Mouse (Mus musculus) ZHBTc4 (cell line): Measurements from ENCODE around the gene Rsph9.

ENCODE experiments used
- DNase-seq: peaks from one replicate; pipeline ENCODE4 v3.0.0-alpha.2; 2011; ENCODE audit warnings: low read depth, low spot score

Gene Rsph9

DNA sequence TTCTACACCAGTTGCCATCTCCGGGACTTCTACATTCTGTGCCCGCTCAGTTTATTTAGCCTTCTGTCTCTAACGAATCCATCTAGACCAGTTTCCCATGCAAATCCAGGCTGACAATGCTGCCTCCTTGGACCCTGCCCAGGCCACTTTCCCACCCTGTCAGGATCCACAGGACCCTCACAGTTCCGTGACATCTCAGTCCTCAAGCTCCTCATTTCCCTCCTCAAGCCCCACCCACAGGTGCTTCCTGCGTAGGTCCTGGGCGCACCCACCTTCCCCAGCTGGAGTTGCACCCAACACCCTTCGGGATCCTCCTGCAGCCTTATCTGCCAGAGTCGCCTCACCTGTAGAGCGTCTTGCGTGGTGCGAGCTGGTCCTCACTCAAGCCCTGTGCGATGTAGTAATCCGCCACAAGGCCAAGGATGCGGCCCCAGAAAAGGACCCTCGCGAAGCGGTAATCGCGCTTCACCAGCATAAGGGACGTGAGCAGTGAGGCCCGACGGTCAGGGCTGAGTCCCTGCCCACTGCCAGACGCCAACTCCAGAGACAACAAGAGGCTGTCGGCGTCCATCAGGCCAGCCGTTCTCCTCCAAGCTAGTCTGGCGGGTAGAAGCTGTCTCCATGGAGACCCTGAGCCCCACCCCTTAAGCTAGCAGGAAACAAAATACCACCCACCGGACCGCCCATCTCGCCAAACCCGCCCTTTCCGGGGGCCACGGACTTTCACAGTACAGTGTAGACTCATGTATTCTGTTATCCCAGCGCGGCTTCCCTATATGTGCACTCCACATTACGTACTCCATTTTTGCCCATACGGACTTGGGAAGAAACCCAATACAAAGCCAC lies at the start of gene Rsph9:
TSS of gene Rsph9 (minus strand) at position 639 of the 846 bp plus-strand sequence.
- peak; percentile 87 for DNase-seq

DNA sequence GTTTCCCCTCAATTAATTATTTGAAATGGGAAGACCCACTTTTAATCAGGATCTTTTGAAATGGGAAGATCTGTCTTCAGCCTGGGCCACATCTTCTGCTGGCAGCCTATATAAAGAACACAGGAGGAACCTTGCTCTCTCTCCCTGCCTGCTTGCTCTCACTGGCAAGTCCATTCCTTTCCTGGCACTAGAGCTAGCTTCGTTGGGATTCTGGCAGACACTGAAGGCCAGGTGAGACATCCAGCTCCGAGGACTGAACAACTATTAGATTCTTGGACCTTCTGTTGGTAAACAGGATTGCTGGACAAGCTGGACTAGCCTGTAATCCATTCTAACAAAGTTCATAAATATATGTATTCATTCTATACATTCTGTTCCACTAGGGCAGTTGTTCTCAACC lies 44.8 kb upstream of the Rsph9 start:
- DNase-seq, result no peak

DNA sequence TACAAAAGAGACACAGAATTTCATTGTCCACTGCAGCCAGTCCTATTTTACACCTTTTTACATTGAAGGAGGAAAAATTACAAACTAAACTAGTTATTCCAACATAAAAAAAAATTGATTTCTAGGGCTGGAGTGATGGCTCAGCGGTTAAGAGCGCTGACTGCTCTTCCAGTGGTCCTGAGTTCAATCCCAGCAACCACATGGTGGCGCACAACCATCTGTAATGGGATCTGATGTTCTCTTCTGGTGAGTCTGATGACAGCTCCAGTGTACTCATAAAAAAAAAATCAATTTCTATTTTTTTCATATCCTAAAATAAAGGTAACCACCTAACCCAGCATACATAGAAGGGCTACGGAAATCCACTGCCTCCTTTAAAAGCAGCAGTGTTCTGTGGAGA lies 38.3 kb upstream of the Rsph9 start:
- DNase-seq, result no peak

- DNase-seq, result peak; percentile 59
Measured at GRCm38 (mm10) chr17:46170538-46170937, 26.5 kb upstream of the Rsph9 start.

DNA sequence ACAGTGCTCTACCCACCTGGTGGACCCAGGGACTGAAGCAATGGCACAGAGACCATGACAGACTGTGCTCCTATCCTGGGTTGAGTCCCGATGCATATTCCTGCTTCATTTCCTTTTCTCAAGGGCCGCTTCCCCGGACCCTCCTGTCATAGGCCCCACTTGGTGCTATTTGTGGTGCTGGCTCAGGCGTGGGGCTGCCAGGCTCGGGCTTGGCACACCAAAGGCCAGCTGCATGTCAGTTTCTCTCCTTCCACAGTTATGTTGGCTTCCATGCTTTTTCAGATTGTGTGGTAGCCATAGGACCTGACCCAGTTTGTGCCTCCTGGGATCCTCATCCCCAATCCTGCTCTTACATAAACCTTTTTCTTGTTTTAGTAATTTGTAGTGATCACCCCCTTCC lies 24.8 kb upstream of the Rsph9 start:
- no peak for DNase-seq

- no peak for DNase-seq
Measured at GRCm38 (mm10) chr17:46168318-46168717, 24.3 kb upstream of the Rsph9 start.

DNA sequence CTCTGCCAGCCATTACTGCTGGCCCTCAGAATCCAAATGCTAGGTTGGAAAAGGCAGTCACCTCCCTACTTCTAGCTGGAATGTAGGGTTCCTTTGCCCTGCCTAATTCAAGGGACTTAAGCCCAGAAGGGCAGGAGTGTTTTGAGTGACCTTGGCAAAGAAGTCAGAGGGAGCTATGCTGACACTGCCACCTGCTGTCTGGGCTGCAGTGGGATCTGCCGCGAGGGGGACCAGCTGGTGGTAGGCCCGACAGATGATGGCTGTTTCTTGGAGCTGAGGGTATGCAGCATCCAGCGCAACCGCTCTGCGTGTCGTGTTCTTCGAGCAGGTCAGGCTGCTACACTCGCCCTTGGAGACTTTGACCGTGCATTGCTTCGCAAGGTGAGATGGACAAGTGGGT lies 23.0 kb upstream of the Rsph9 start:
- peak; percentile 43 for DNase-seq

DNA sequence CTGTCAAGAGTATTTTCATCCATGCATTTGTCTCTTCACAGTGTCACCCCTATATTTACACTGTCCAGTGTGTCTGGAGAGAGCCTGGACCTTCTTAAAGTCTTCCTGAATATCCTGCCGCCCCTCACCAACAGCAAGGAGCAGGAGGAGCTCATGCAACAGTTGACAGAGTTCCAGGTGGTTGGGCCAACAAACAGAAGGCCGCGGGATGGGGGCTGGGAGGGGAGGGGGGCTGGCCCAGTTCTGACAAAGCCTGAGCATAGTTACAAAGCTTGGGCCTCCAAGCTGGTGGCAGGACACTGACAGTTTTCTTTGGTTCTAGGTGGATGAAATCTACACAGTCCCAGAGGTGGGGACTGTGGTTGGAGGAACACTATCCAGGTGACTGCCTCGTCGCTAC lies 22.3 kb upstream of the Rsph9 start:
- DNase-seq, result no peak

DNA sequence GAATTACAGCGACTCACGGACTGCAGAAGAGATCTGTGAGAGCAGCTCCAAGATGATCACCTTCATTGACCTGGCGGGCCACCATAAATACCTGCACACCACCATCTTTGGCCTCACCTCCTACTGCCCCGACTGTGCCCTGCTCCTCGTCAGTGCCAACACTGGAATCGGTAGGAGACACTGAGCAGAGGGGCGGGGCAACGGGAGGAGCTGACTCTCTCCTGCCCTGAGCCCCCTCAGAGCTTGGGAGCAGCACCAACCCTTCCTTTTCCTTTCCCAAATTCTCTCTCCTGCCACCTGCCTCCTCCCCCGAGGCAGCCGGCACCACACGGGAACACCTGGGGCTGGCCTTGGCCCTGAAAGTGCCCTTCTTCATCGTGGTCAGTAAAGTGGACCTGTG lies 21.4 kb upstream of the Rsph9 start:
- no peak for DNase-seq

GRCm38 (mm10) chr17:46164791-46165190 lies 20.8 kb upstream of the Rsph9 start:
- DNase-seq, result no peak

- DNase-seq, result no peak
Measured at GRCm38 (mm10) chr17:46164301-46164700, 20.3 kb upstream of the Rsph9 start.

- DNase-seq, result no peak
Measured at GRCm38 (mm10) chr17:46162951-46163421, 19.0 kb upstream of the Rsph9 start.

DNA sequence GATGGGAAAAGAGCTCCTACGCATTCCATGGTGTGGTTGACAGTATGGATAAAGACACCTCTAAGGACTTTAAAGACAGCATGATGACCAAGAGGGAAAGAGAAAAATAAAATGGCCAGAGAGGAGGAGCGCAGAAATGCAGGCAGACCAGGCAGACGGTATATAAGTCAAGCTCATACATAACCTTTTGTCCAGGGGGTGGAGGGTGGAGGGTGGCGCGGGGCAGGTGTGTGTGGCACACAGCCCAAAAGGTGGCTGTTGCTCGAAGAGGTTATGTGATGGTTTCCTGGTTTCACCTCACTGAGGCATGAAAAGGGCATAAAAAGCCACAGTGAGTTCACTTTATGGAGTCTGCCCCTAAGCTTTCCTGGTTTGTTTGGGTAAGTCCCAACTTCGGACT lies 18.5 kb upstream of the Rsph9 start:
- DNase-seq, result no peak

DNA sequence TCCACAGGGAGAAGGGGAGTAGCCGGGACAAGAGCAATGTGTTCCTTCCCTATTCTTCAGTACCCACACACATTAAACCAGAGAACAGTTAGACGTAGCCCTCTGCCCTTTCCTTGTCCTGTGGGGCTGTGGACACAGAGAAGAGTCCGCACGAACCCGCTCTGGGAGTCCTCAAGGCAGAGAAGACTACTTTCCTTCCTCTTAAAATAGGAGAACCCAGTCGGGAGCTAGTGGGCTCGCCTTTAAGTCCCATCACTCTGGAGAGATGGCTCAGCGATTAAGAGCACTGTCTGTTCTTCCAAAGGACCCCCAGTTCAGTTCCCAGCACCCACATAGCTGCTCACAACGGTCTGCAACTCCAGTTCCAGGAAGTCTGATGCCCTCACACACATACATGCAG lies 17.7 kb upstream of the Rsph9 start:
- no peak for DNase-seq

- DNase-seq, result peak; percentile 49
Measured at GRCm38 (mm10) chr17:46161179-46161578, 17.2 kb upstream of the Rsph9 start.

DNA sequence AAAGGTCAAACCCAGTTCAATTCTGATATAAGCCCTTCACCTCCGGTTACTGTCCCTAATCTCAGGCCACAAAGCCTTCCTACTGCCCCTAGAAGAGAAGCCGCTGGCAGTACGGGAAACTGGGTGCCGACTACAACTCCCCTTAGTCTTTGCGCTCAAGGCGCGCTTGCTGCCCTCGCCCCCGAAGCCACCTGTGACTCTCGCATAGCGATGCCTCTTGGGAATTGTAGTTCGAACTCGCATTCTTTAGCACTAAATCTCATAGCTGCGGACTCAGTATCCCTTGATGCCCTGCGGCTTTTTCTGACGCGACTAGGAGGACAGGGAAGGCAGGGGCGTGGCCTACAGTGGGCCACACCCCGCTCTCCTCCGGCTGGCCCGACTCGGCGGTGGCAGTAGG lies 16.7 kb upstream of the Rsph9 start, which contains the start of gene Gtpbp2:
TSS of gene Gtpbp2 (plus strand) at position 347 of the 400 bp plus-strand sequence.
- peak; percentile 99 for DNase-seq

DNA sequence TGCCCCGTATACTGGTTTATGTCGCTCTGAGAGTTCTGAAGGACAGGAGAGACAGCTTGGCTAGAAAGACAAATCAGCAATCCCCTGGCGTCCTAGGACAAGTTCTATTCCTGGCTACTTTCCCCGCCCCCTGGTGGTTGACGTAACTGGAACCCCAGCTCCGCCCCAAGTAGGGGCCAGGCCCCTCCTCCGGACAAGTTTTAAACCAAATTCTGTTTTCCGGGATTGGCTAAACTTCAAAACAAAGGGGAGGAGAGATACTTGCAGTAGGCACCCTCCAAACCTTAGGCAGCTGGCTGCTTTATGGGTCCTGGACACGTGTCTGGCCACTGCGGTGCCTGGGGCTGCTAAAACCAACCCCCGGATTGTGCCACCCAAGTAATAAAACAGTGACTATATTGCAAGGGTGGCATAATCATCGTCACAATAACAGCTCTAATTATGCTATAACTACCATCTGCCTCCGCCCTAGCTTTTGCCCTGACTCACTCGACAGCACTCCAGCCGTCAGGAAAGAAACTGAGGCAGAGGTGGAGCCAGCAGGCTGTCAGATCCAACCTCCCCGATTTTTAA lies 16.2 kb upstream of the Rsph9 start:
- DNase-seq, result peak; percentile 96

DNA sequence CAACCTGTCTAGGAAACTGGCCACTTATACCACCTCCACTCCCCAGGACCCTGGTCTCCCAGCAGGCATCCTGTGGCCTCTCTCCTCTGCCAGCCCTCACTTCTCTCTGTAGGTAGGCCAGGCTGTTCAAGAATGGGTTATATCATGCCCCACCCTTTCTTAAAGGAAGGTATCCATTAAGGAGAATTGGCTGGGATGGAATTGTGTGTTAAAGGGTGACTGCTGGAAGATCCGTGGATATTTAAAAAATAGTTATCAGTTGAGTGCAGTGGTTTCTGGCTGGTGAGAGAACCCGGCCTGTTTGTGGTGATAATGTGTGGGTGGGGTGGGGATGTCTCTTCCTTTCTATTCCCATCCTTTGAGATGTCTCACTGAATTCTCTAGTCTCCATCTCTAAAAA lies 15.2 kb upstream of the Rsph9 start:
- no peak for DNase-seq

DNA sequence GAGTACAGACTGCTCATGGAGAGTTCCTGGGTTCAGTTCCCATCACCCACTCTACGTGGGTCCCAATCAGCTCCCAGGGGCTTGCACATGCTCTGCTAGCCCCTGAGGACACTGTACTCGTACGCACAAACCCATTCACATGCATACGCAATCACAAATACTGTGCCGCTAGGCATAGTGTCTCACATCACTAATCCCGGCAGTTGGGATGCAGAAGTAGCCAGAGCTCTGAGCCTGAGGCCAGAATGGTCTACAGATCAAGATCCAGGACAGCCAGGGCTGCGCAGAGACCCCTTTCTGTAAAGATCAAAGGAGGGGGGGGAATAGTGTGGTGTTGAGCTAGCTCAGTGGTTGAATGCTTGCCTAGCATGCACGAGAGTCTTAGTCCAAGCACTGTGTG lies 13.1 kb upstream of the Rsph9 start:
- no peak for DNase-seq

GRCm38 (mm10) chr17:46156680-46157079 lies 12.7 kb upstream of the Rsph9 start:
- no peak for DNase-seq

DNA sequence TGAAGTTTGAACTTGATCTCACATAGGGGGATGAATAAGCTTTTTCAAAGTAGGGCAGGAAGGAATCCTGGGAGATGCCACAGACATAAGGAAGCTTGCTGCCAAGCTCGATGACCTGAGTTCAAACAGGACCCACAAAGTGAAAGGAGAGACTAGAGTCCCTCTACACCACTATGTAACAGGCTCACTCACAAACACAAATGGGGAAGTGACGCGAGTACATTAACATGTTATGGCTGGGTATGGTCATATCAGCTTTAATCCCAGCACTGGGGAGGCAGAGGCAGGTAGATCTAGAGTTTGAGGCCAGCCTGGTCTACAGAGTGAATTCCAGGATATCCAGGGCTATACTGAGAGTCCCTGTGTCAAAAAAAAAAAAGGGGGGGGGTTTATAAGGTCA lies 10.3 kb upstream of the Rsph9 start:
- DNase-seq, result no peak

DNA sequence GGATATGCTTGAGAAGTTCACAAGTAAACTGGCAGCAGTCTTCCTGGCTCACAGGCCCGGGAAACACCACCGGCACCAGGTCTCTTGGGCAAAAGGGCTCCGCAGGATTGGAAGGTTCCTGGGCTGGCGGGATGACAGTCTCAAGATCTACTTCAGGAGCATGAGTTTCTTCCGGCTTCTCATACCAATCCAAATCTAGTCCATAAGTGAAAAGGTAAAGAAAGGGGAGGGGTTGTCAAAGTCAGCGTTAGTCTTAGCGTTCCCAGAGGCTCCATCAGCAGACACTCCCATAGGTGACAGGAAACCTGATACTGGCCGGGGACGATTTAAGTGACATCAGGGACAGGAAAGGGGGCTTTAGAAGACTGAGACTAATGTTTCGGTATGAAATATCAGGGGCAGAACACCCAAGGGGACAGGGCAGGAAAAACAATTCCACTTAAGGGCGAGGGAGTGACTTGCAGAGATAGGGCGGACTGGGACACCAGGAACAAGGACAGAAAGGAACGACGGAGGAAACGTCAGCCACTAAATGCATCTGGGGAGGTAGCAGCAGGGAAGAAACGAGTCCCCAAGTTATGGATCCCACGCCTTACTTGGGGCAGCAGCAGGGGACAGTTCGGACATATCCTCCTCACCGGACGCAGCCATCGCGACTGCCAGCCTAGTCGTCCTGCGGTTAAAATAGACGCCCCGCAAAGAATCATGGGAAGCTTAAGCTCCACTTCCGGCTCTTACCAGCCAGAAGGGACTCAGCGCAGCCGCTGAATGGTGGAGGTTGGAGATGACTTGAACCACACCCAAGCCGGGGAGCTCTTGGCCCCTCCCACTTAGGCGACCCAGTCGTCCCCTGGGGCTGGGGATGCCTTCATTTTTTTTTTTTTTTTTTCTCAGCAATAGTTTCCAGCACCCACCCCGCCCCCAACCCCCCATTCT lies 9.1 kb upstream of the Rsph9 start, which contains the start of gene Mad2l1bp:
TSS of gene Mad2l1bp (minus strand) at position 707 of the 936 bp plus-strand sequence.
- DNase-seq, result peak; percentile 97
